Mouse (Mus musculus) layer of hippocampus, adult 6 months (tissue): Measurements from ENCODE around the gene Mrpl39. TPM values are rescaled to one million over a fixed set of nuclear protein-coding genes. Genes with fewer than 3 reads are reported as not detected.

Source experiments
- long read RNA-seq, 2 experiments: library from polyadenylated mRNA; unstranded; transcript quantifications; one replicate each; pipeline ENCODE4 v2.0.0; 2019 to 2020
- microRNA-seq: library from miRNA; unstranded; fragments of <30 nt; microRNA quantifications from one replicate; pipeline ENCODE4 v1.2.0, GENCODE M21; 2020
- polyA plus RNA-seq: library from polyadenylated mRNA; unstranded; fragments of <200 nt; fragmentation: Nextera tagmentation; gene quantifications from 2 replicates; pipeline ENCODE4 v1.2.3, GENCODE M21; 2021

Mrpl39 gene
- 47.5 and 53.5 TPM in 2 replicates for polyA plus RNA-seq
- long read RNA-seq, experiment 1, transcript Mrpl39-201 (10 exons, 2,294 nt) = major isoform, 81 of 96 reads
- long read RNA-seq, experiment 1, partial matches to known transcripts = 6 of 96 reads
- long read RNA-seq, experiment 1, other reads (novel, unspliced or antisense) = 9 of 96 reads
- long read RNA-seq, experiment 2, transcript Mrpl39-201 (10 exons, 2,294 nt) = major isoform, 81 of 89 reads
- long read RNA-seq, experiment 2, partial matches to known transcripts = 0 of 89 reads
- long read RNA-seq, experiment 2, other reads (novel, unspliced or antisense) = 8 of 89 reads

GRCm38 (mm10) chr16:84735166-84736105 is at the start of gene Mrpl39:
Mrpl39 (minus strand) TSS chr16:84735742.

GRCm38 (mm10) chr16:84774003-84774703 is 38.6 kb upstream of the Mrpl39 start, which contains the start of gene Jam2:
Jam2 (plus strand) TSS chr16:84774123.

Small RNA genes within 50 kb of the gene (microRNA-seq; reads per million reads assigned to microRNA genes)
- gene Mir155 = 58.4 reads per million, percentile 52 among the genes with 10 or more reads in this experiment

Other genes starting within 250 kb of the Mrpl39 start
- gene A730009L09Rik, start 220.6 kb downstream of the Mrpl39 start, polyA plus RNA-seq = 0.80 and 2.5 TPM in 2 replicates
- 42.2 and 45.0 TPM in 2 replicates for gene Jam2, start 38.4 kb upstream of the Mrpl39 start, polyA plus RNA-seq
- gene Gabpa, start 99.2 kb upstream of the Mrpl39 start, polyA plus RNA-seq = 4.3 and 5.5 TPM in 2 replicates
- 1,242 and 1,296 TPM in 2 replicates for gene Atp5j, start 99.9 kb upstream of the Mrpl39 start, polyA plus RNA-seq